Mouse (Mus musculus): ENCODE measurements at regions not wholly inside any gene's neighbourhood (a gene's known extent, or its start where the extent isn't known, plus 50 kb on each side); places are given as distances from the start of the nearest gene placed in this dataset.

- H3K4me1 ChIP-seq (replicated peaks): no peaks in the 10 kb centered on the region
- H3K9me3 ChIP-seq (replicated peaks): no peaks in the 10 kb centered on the region
- H3K27ac ChIP-seq: no peak overlapping the region
- no peaks in the 10 kb centered on the region for H3K27me3 ChIP-seq
- H3K4me3 ChIP-seq (replicated peaks): no peak overlapping the region
- no peak overlapping the region for H3K9ac ChIP-seq
- H3K36me3 ChIP-seq: no peaks in the 10 kb centered on the region
- no peak for ATAC-seq (ENCODE audit: low read depth)
- WGBS (ENCODE audit: insufficient replicate concordance): 66% methylated on average over 6 of the region's 6 CpGs
- no peak for DNase-seq
- no peak overlapping the region for H3K4me2 ChIP-seq
Measured at GRCm38 (mm10) chr11:18372813-18373332, 419.2 kb upstream of the Etaa1 start.

- DNase-seq (no peak), ATAC-seq (ENCODE audit: low read depth) (no peak)
- 29% methylated on average over 3 of the region's 3 CpGs for WGBS (ENCODE audit: insufficient replicate concordance)
Measured at GRCm38 (mm10) chr11:18371304-18371703, 417.6 kb upstream of the Etaa1 start.

GRCm38 (mm10) chr11:18370861-18371260, 417.2 kb upstream of the Etaa1 start:
- H3K4me3 ChIP-seq (replicated peaks): no peak overlapping the region
- DNase-seq (no peak), ATAC-seq (ENCODE audit: low read depth) (no peak)
- H3K27ac ChIP-seq: no peak overlapping the region
- no peak overlapping the region for H3K4me2 ChIP-seq
- H3K4me1 ChIP-seq (replicated peaks): no peaks in the 10 kb centered on the region
- H3K36me3 ChIP-seq: no peaks in the 10 kb centered on the region
- H3K9me3 ChIP-seq (replicated peaks): no peaks in the 10 kb centered on the region
- 30% methylated on average over 3 of the region's 3 CpGs for WGBS (ENCODE audit: insufficient replicate concordance)
- no peak overlapping the region for H3K9ac ChIP-seq
- no peaks in the 10 kb centered on the region for H3K27me3 ChIP-seq

More at GRCm38 (mm10) chr11:18371304-18371703, 417.6 kb upstream of the Etaa1 start:
- Histone ChIP-seq H3K4me2 (no peak overlapping the region), H3K9ac (no peak overlapping the region), H3K9me3 (replicated peaks) (no peaks in the 10 kb centered on the region), H3K4me3 (replicated peaks) (no peak overlapping the region), H3K27ac (no peak overlapping the region), H3K36me3 (no peaks in the 10 kb centered on the region), H3K4me1 (replicated peaks) (no peaks in the 10 kb centered on the region), H3K27me3 (no peaks in the 10 kb centered on the region)

GRCm38 (mm10) chr11:18354866-18355265, 401.2 kb upstream of the Etaa1 start:
- Histone ChIP-seq H3K36me3 (no peaks in the 10 kb centered on the region), H3K4me1 (replicated peaks) (no peaks in the 10 kb centered on the region), H3K4me3 (replicated peaks) (no peak overlapping the region), H3K27ac (no peak overlapping the region), H3K9me3 (replicated peaks) (no peaks in the 10 kb centered on the region), H3K9ac (no peak overlapping the region), H3K4me2 (no peak overlapping the region), H3K27me3 (no peaks in the 10 kb centered on the region)
- no peak for DNase-seq
- WGBS (ENCODE audit: insufficient replicate concordance): 43% methylated on average over 3 of the region's 3 CpGs
- no peak for ATAC-seq (ENCODE audit: low read depth)

- Histone ChIP-seq H3K27ac (no peak overlapping the region), H3K9ac (no peak overlapping the region), H3K36me3 (no peaks in the 10 kb centered on the region), H3K9me3 (replicated peaks) (no peaks in the 10 kb centered on the region), H3K27me3 (no peaks in the 10 kb centered on the region), H3K4me3 (replicated peaks) (no peak overlapping the region), H3K4me2 (no peak overlapping the region), H3K4me1 (replicated peaks) (no peaks in the 10 kb centered on the region)
- 66% methylated on average over 4 of the region's 4 CpGs for WGBS (ENCODE audit: insufficient replicate concordance)
- ATAC-seq (ENCODE audit: low read depth) (no peak), DNase-seq (no peak)
Measured at GRCm38 (mm10) chr11:18354156-18354555, 400.5 kb upstream of the Etaa1 start.

- ATAC-seq (ENCODE audit: low read depth) (no peak), DNase-seq (no peak)
- no peak overlapping the region for H3K9ac ChIP-seq
- no peaks in the 10 kb centered on the region for H3K9me3 ChIP-seq (replicated peaks)
- H3K27ac ChIP-seq: no peak overlapping the region
- no peak overlapping the region for H3K4me2 ChIP-seq
- H3K36me3 ChIP-seq: no peaks in the 10 kb centered on the region
- no peaks in the 10 kb centered on the region for H3K27me3 ChIP-seq
- WGBS (ENCODE audit: insufficient replicate concordance): 64% methylated on average over 3 of the region's 3 CpGs
- no peak overlapping the region for H3K4me3 ChIP-seq (replicated peaks)
- no peaks in the 10 kb centered on the region for H3K4me1 ChIP-seq (replicated peaks)
Measured at GRCm38 (mm10) chr11:18347841-18348240, 394.2 kb upstream of the Etaa1 start.

- H3K4me1 ChIP-seq (replicated peaks): no peaks in the 10 kb centered on the region
- no peak for DNase-seq
- 51% methylated on average over 8 of the region's 8 CpGs for WGBS (ENCODE audit: insufficient replicate concordance)
- H3K9me3 ChIP-seq (replicated peaks): no peaks in the 10 kb centered on the region
- ATAC-seq (ENCODE audit: low read depth): no peak
- no peak overlapping the region for H3K9ac ChIP-seq
- no peak overlapping the region for H3K27ac ChIP-seq
- no peak overlapping the region for H3K4me2 ChIP-seq
- no peak overlapping the region for H3K4me3 ChIP-seq (replicated peaks)
- H3K27me3 ChIP-seq: no peaks in the 10 kb centered on the region
- no peaks in the 10 kb centered on the region for H3K36me3 ChIP-seq
Measured at GRCm38 (mm10) chr11:18313510-18314301, 360.0 kb upstream of the Etaa1 start.

- no peak overlapping the region for H3K27ac ChIP-seq
- H3K4me2 ChIP-seq: no peak overlapping the region
- no peak for ATAC-seq (ENCODE audit: low read depth)
- H3K36me3 ChIP-seq: no peaks in the 10 kb centered on the region
- DNase-seq: no peak
- H3K4me1 ChIP-seq (replicated peaks): no peaks in the 10 kb centered on the region
- H3K27me3 ChIP-seq: no peaks in the 10 kb centered on the region
- H3K9me3 ChIP-seq (replicated peaks): no peaks in the 10 kb centered on the region
- H3K9ac ChIP-seq: no peak overlapping the region
- H3K4me3 ChIP-seq (replicated peaks): no peak overlapping the region
- 32% methylated on average over 2 of the region's 2 CpGs for WGBS (ENCODE audit: insufficient replicate concordance)
Measured at GRCm38 (mm10) chr11:18296194-18297125, 342.8 kb upstream of the Etaa1 start.

GRCm38 (mm10) chr11:18278585-18279136, 325.0 kb upstream of the Etaa1 start:
- no peak overlapping the region for H3K9ac ChIP-seq
- WGBS (ENCODE audit: insufficient replicate concordance): 47% methylated on average over 2 of the region's 2 CpGs
- H3K27me3 ChIP-seq: no peaks in the 10 kb centered on the region
- no peak overlapping the region for H3K4me2 ChIP-seq
- no peaks in the 10 kb centered on the region for H3K4me1 ChIP-seq (replicated peaks)
- H3K9me3 ChIP-seq (replicated peaks): no peaks in the 10 kb centered on the region
- no peak overlapping the region for H3K27ac ChIP-seq
- no peak for DNase-seq
- H3K4me3 ChIP-seq (replicated peaks): no peak overlapping the region
- no peak for ATAC-seq (ENCODE audit: low read depth)
- no peaks in the 10 kb centered on the region for H3K36me3 ChIP-seq

- WGBS (ENCODE audit: insufficient replicate concordance): 42% methylated on average over 1 of the region's 1 CpGs
- Histone ChIP-seq H3K9me3 (replicated peaks) (no peaks in the 10 kb centered on the region), H3K4me3 (replicated peaks) (no peak overlapping the region), H3K4me2 (no peak overlapping the region), H3K27ac (no peak overlapping the region), H3K27me3 (no peaks in the 10 kb centered on the region), H3K9ac (no peak overlapping the region), H3K4me1 (replicated peaks) (no peaks in the 10 kb centered on the region), H3K36me3 (no peaks in the 10 kb centered on the region)
- DNase-seq (no peak), ATAC-seq (ENCODE audit: low read depth) (no peak)
Measured at GRCm38 (mm10) chr11:18272392-18272791, 318.7 kb upstream of the Etaa1 start.

GRCm38 (mm10) chr11:18266161-18266560, 312.5 kb upstream of the Etaa1 start:
- Histone ChIP-seq H3K9ac (no peak overlapping the region), H3K4me1 (replicated peaks) (no peaks in the 10 kb centered on the region), H3K27me3 (no peaks in the 10 kb centered on the region), H3K36me3 (no peaks in the 10 kb centered on the region), H3K4me3 (replicated peaks) (no peak overlapping the region), H3K9me3 (replicated peaks) (no peaks in the 10 kb centered on the region), H3K4me2 (no peak overlapping the region), H3K27ac (no peak overlapping the region)
- DNase-seq (no peak), ATAC-seq (ENCODE audit: low read depth) (no peak)
- WGBS (ENCODE audit: insufficient replicate concordance): 74% methylated on average over 2 of the region's 2 CpGs

All from liver, embryonic 13.5 days (tissue).